ENCODE assay signal across 8 mouse cellular contexts in genomic region chr11:84869537-84870232, GRCm38 (mm10). TPM values are rescaled to one million over a fixed set of nuclear protein-coding genes. Genes with fewer than 3 reads are reported as not detected.
DNase-seq lines count a peak whose midpoint lies in the region; ATAC-seq and TF ChIP-seq lines count a peak whose summit lies in the region.

No protein-coding gene starts in this region.

- peak overlapping the region; percentile 89 for H3K4me3 ChIP-seq in forebrain, embryonic 14.5 days (ENCODE audit: low read depth, low read length)
- peak overlapping the region; percentile 100 for H3K4me3 ChIP-seq in liver, postnatal 0 days (ENCODE audit: low read depth, low read length)
- H3K4me3 ChIP-seq in neural tube, embryonic 13.5 days, result peak overlapping the region; percentile 100

- peak; percentile 12; the same call in 1 of the 2 replicates for TF ChIP-seq CTCF in liver, postnatal 0 days (IDR thresholded peaks at IDR 0.05; ENCODE audit: low read depth)

- no peaks in the 10 kb centered on the region for H3K9me3 ChIP-seq in forebrain, embryonic 14.5 days (replicated peaks; ENCODE audit: control insufficient read depth, low read length)
- H3K9me3 ChIP-seq in liver, postnatal 0 days (ENCODE audit: low read length), result no peaks in the 10 kb centered on the region
- no peaks in the 10 kb centered on the region for H3K9me3 ChIP-seq in neural tube, embryonic 13.5 days

- peak overlapping the region; percentile 72 for H3K4me2 ChIP-seq in forebrain, embryonic 14.5 days (ENCODE audit: low read length)
- H3K4me2 ChIP-seq in liver, postnatal 0 days (ENCODE audit: low read depth, low read length), result peak overlapping the region; percentile 80
- H3K4me2 ChIP-seq in neural tube, embryonic 13.5 days, result peak overlapping the region; percentile 95

- intact Hi-C loops in heart, postnatal 14 days (cut with DNase I), result loop anchor here (5.0 kb wide), 1 partner anchor 37 kb away; no protein-coding TSS in a partner anchor

- H3K4me1 ChIP-seq in forebrain, embryonic 14.5 days (ENCODE audit: control insufficient read depth, insufficient read depth, low read length), result peaks cover 11% of the 10 kb centered on the region
- peaks cover 19% of the 10 kb centered on the region for H3K4me1 ChIP-seq in liver, postnatal 0 days (ENCODE audit: insufficient read depth)
- H3K4me1 ChIP-seq in neural tube, embryonic 13.5 days (replicated peaks), result peaks cover 45% of the 10 kb centered on the region

- H3K27me3 ChIP-seq in forebrain, embryonic 14.5 days (replicated peaks; ENCODE audit: control insufficient read depth, insufficient read depth, low read length), result no peaks in the 10 kb centered on the region
- H3K27me3 ChIP-seq in liver, postnatal 0 days (ENCODE audit: insufficient read depth, low read length), result no peaks in the 10 kb centered on the region
- H3K27me3 ChIP-seq in neural tube, embryonic 13.5 days, result no peaks in the 10 kb centered on the region

- TF ChIP-seq EP300 in liver, postnatal 0 days (IDR thresholded peaks at IDR 0.05; ENCODE audit: low read depth), result no peak

- H3K36me3 ChIP-seq in forebrain, embryonic 14.5 days (ENCODE audit: control insufficient read depth, insufficient read depth, low read length), result no peaks in the 10 kb centered on the region; the same call in 1 of the 2 replicates
- H3K36me3 ChIP-seq in liver, postnatal 0 days (replicated peaks; ENCODE audit: insufficient read depth, low read length), result peaks cover 13% of the 10 kb centered on the region
- no peaks in the 10 kb centered on the region for H3K36me3 ChIP-seq in neural tube, embryonic 13.5 days

- peak overlapping the region; percentile 92 for H3K9ac ChIP-seq in forebrain, embryonic 14.5 days (ENCODE audit: low read length)
- H3K9ac ChIP-seq in liver, postnatal 0 days (replicated peaks), result peak overlapping the region; percentile 99
- H3K9ac ChIP-seq in neural tube, embryonic 13.5 days, result peak overlapping the region; percentile 89

- H3K27ac ChIP-seq in forebrain, embryonic 14.5 days (ENCODE audit: low read depth, low read length), result peak overlapping the region; percentile 97
- H3K27ac ChIP-seq in liver, postnatal 0 days (ENCODE audit: low read depth), result peak overlapping the region; percentile 100
- H3K27ac ChIP-seq in neural tube, embryonic 13.5 days (replicated peaks), result peak overlapping the region; percentile 98

- under 1% methylated on average over 52 of the region's 61 CpGs for WGBS in forebrain, embryonic 14.5 days
- 1% methylated on average over 50 of the region's 61 CpGs for WGBS in liver, postnatal 0 days (ENCODE audit: insufficient replicate concordance)
- WGBS in neural tube, embryonic 13.5 days, result under 1% methylated on average over 49 of the region's 61 CpGs

- DNase-seq in ES-CJ7 (ENCODE audit: low read depth, low spot score), result peak; percentile 96
- DNase-seq in cerebellum, adult 11 months, result peak; percentile 87
- peak; percentile 97 for DNase-seq in forebrain, embryonic 14.5 days (ENCODE audit: low spot score)
- DNase-seq in heart, postnatal 14 days, result peak; percentile 92 to 95
- DNase-seq in layer of hippocampus, adult 11-12 months (ENCODE audit: low spot score), result peak; percentile 94
- DNase-seq in liver, postnatal 0 days, result peak; percentile 97
- peak; percentile 91 for DNase-seq in telencephalon, adult 2 months (ENCODE audit: low read depth, low spot score)

- ATAC-seq in forebrain, embryonic 14.5 days, result peak; percentile 90
- ATAC-seq in liver, postnatal 0 days, result peak; percentile 67
- peak; percentile 88 for ATAC-seq in neural tube, embryonic 13.5 days (ENCODE audit: low read depth)

RNA-seq across cellular contexts. Expression of gene Ggnbp2, which starts 0.9 kb away (rescaled TPM):
- polyA plus RNA-seq in forebrain, embryonic 14.5 days (2014; fragmentation: Nextera tagmentation; extraction: Ambion mirVana), result 55.2 and 63.8 TPM in 2 replicates
- total RNA-seq in heart, postnatal 14 days (2021), result 10 to 100 TPM; 49.6 to 55.7 TPM
- 44.7 and 56.3 TPM in 2 replicates for polyA plus RNA-seq in liver, postnatal 0 days (2015; fragmentation: Nextera tagmentation; extraction: Ambion mirVana)
- 74.9 and 86.2 TPM in 2 replicates for polyA plus RNA-seq in neural tube, embryonic 13.5 days (2015; fragmentation: Nextera tagmentation; extraction: Ambion mirVana)

RNA-seq across cellular contexts. Expression of gene Myo19, which starts 10.3 kb away (rescaled TPM):
- polyA plus RNA-seq in forebrain, embryonic 14.5 days (2014; fragmentation: Nextera tagmentation; extraction: Ambion mirVana), result 5.2 and 5.7 TPM in 2 replicates
- 10 to 100 TPM; 10.6 to 10.7 TPM for total RNA-seq in heart, postnatal 14 days (2021)
- polyA plus RNA-seq in liver, postnatal 0 days (2015; fragmentation: Nextera tagmentation; extraction: Ambion mirVana), result 1.7 and 1.8 TPM in 2 replicates
- polyA plus RNA-seq in neural tube, embryonic 13.5 days (2015; fragmentation: Nextera tagmentation; extraction: Ambion mirVana), result 5.9 and 6.1 TPM in 2 replicates

RNA-seq across cellular contexts. Expression of gene Pigw, which starts 10.4 kb away (rescaled TPM):
- polyA plus RNA-seq in forebrain, embryonic 14.5 days (2014; fragmentation: Nextera tagmentation; extraction: Ambion mirVana), result 3.8 and 4.4 TPM in 2 replicates
- total RNA-seq in heart, postnatal 14 days (2021), result 1 to 10 TPM; 5.3 to 6.0 TPM
- 1.3 and 1.4 TPM in 2 replicates for polyA plus RNA-seq in liver, postnatal 0 days (2015; fragmentation: Nextera tagmentation; extraction: Ambion mirVana)
- polyA plus RNA-seq in neural tube, embryonic 13.5 days (2015; fragmentation: Nextera tagmentation; extraction: Ambion mirVana), result 2.5 and 2.6 TPM in 2 replicates

RNA-seq across cellular contexts. Expression of gene Dhrs11, which starts 40.9 kb away (rescaled TPM):
- polyA plus RNA-seq in forebrain, embryonic 14.5 days (2014; fragmentation: Nextera tagmentation; extraction: Ambion mirVana), result 4.1 and 5.5 TPM in 2 replicates
- total RNA-seq in heart, postnatal 14 days (2021), result 100 to 1,000 TPM; 114 to 125 TPM
- 86.1 and 91.1 TPM in 2 replicates for polyA plus RNA-seq in liver, postnatal 0 days (2015; fragmentation: Nextera tagmentation; extraction: Ambion mirVana)
- polyA plus RNA-seq in neural tube, embryonic 13.5 days (2015; fragmentation: Nextera tagmentation; extraction: Ambion mirVana), result 7.5 and 7.8 TPM in 2 replicates

RNA-seq across cellular contexts. Expression of gene Znhit3, which starts 46.5 kb away (rescaled TPM):
- 70.7 and 78.3 TPM in 2 replicates for polyA plus RNA-seq in forebrain, embryonic 14.5 days (2014; fragmentation: Nextera tagmentation; extraction: Ambion mirVana)
- 1 to 10 TPM; 8.5 to 8.6 TPM for total RNA-seq in heart, postnatal 14 days (2021)
- 20.1 and 21.8 TPM in 2 replicates for polyA plus RNA-seq in liver, postnatal 0 days (2015; fragmentation: Nextera tagmentation; extraction: Ambion mirVana)
- 65.4 and 68.0 TPM in 2 replicates for polyA plus RNA-seq in neural tube, embryonic 13.5 days (2015; fragmentation: Nextera tagmentation; extraction: Ambion mirVana)

Comparison
In these comparisons a context has a peak if more than half of its experiments do, and no peak if none do; other contexts are left out.
1. Peak in every context shown above with its lines: DNase-seq, ATAC-seq, H3K4me3 ChIP-seq and H3K27ac ChIP-seq.